Mouse (Mus musculus): ENCODE results near the gene Rnase13. TPM values are rescaled to one million over a fixed set of nuclear protein-coding genes. Genes with fewer than 3 reads are reported as not detected.

Gene Rnase13
- polyA plus RNA-seq (2012; rRNA removed) (not detected in 2 replicates), polyA plus RNA-seq (2014; fragmentation: Nextera tagmentation; extraction: Ambion mirVana) (not detected in 2 replicates)

- 77% methylated on average over 7 of the region's 7 CpGs for WGBS (ENCODE audit: insufficient replicate concordance)
- Histone ChIP-seq H3K4me1 (replicated peaks; ENCODE audit: control insufficient read depth in 2 of 2, insufficient read depth in 2 of 2, low read length in 1 of 2) (0 out of 4 replicates have a peak, but pooled peaks cover 0 to 4% of the 10 kb centered on the region in 2 experiments), H3K27ac (no peak within 1 kb of the TSS), H3K36me3 (replicated peaks; ENCODE audit: control insufficient read depth, insufficient read depth, low read depth) (no peaks in the 10 kb centered on the region), H3K4me3 (ENCODE audit: insufficient read depth in 1 of 2, low read depth in 2 of 2, low read length in 2 of 2) (no peak within 1 kb of the TSS), H3K4me2 (ENCODE audit: low read depth) (no peak within 1 kb of the TSS), H3K9me3 (ENCODE audit: control insufficient read depth, low read length) (no peaks in the 10 kb centered on the region), H3K27me3 (ENCODE audit: control insufficient read depth, insufficient read depth, low read length) (no peaks in the 10 kb centered on the region), H3K9ac (replicated peaks) (no peak within 1 kb of the TSS)
- ATAC-seq (ENCODE audit: insufficient read depth) (no peak), DNase-seq (ENCODE audit: low read depth in 3 of 3, low spot score in 3 of 3) (no peak)
- TF ChIP-seq CTCF (IDR thresholded peaks at IDR 0.05; ENCODE audit: low read depth): no peak
- no peak for TF ChIP-seq EP300 (IDR thresholded peaks at IDR 0.05; ENCODE audit: low read depth)
These were observed at the start of gene Rnase13 for GRCm38 (mm10) chr14:51922571-51922865. Gene Rnase13 (minus strand): TSS chr14:51922773.

- ATAC-seq (ENCODE audit: insufficient read depth) (no peak), DNase-seq (ENCODE audit: low read depth in 3 of 3, low spot score in 3 of 3) (no peak)
- WGBS (ENCODE audit: insufficient replicate concordance): 61% methylated on average over 3 of the region's 3 CpGs
- H3K27me3 ChIP-seq (ENCODE audit: control insufficient read depth, insufficient read depth, low read length): no peaks in the 10 kb centered on the region
- no peaks in the 10 kb centered on the region for H3K36me3 ChIP-seq (replicated peaks; ENCODE audit: control insufficient read depth, insufficient read depth, low read depth)
- H3K4me1 ChIP-seq (replicated peaks; ENCODE audit: control insufficient read depth in 2 of 2, insufficient read depth in 2 of 2, low read length in 1 of 2): no peaks in the 10 kb centered on the region
- TF ChIP-seq CTCF (IDR thresholded peaks at IDR 0.05; ENCODE audit: low read depth) (no peak), EP300 (IDR thresholded peaks at IDR 0.05; ENCODE audit: low read depth) (no peak)
- H3K4me3 ChIP-seq (ENCODE audit: insufficient read depth in 1 of 2, low read depth in 2 of 2, low read length in 2 of 2): no peak overlapping the region
- no peak overlapping the region for H3K9ac ChIP-seq (replicated peaks)
- no peak overlapping the region for H3K27ac ChIP-seq
- H3K4me2 ChIP-seq (ENCODE audit: low read depth): no peak overlapping the region
- H3K9me3 ChIP-seq (ENCODE audit: control insufficient read depth, low read length): no peaks in the 10 kb centered on the region
These were observed 44.8 kb upstream of the Rnase13 start for GRCm38 (mm10) chr14:51967400-51967799.

- ATAC-seq (ENCODE audit: insufficient read depth): no peak
These were observed 37.7 kb upstream of the Rnase13 start for GRCm38 (mm10) chr14:51960316-51960715.

GRCm38 (mm10) chr14:51943336-51943735 lies 20.8 kb upstream of the Rnase13 start:
- no peak overlapping the region for H3K4me3 ChIP-seq (ENCODE audit: insufficient read depth in 1 of 2, low read depth in 2 of 2, low read length in 2 of 2)
- ATAC-seq (ENCODE audit: insufficient read depth) (no peak), DNase-seq (ENCODE audit: low read depth in 3 of 3, low spot score in 3 of 3) (no peak)
- 64% methylated on average over 6 of the region's 6 CpGs for WGBS (ENCODE audit: insufficient replicate concordance)
- peaks cover 0 to 6% of the 10 kb centered on the region in 2 experiments; a peak in 1 of 4 replicates for H3K4me1 ChIP-seq (replicated peaks; ENCODE audit: control insufficient read depth in 2 of 2, insufficient read depth in 2 of 2, low read length in 1 of 2)
- no peaks in the 10 kb centered on the region for H3K36me3 ChIP-seq (replicated peaks; ENCODE audit: control insufficient read depth, insufficient read depth, low read depth)
- H3K4me2 ChIP-seq (ENCODE audit: low read depth): no peak overlapping the region
- no peak overlapping the region for H3K9ac ChIP-seq (replicated peaks)
- no peaks in the 10 kb centered on the region for H3K27me3 ChIP-seq (ENCODE audit: control insufficient read depth, insufficient read depth, low read length)
- H3K27ac ChIP-seq: no peak overlapping the region
- no peaks in the 10 kb centered on the region for H3K9me3 ChIP-seq (ENCODE audit: control insufficient read depth, low read length)
- TF ChIP-seq CTCF (IDR thresholded peaks at IDR 0.05; ENCODE audit: low read depth): no peak
- TF ChIP-seq EP300 (IDR thresholded peaks at IDR 0.05; ENCODE audit: low read depth): no peak

More at GRCm38 (mm10) chr14:51960316-51960715, 37.7 kb upstream of the Rnase13 start:
- Histone ChIP-seq H3K4me2 (ENCODE audit: low read depth) (no peak overlapping the region), H3K27ac (no peak overlapping the region), H3K36me3 (replicated peaks; ENCODE audit: control insufficient read depth, insufficient read depth, low read depth) (no peaks in the 10 kb centered on the region), H3K4me3 (ENCODE audit: insufficient read depth in 1 of 2, low read depth in 2 of 2, low read length in 2 of 2) (no peak overlapping the region), H3K9ac (replicated peaks) (no peak overlapping the region), H3K27me3 (ENCODE audit: control insufficient read depth, insufficient read depth, low read length) (no peaks in the 10 kb centered on the region), H3K9me3 (ENCODE audit: control insufficient read depth, low read length) (no peaks in the 10 kb centered on the region), H3K4me1 (replicated peaks; ENCODE audit: control insufficient read depth in 2 of 2, insufficient read depth in 2 of 2, low read length in 1 of 2) (no peaks in the 10 kb centered on the region)
- TF ChIP-seq EP300 (IDR thresholded peaks at IDR 0.05; ENCODE audit: low read depth) (no peak), CTCF (IDR thresholded peaks at IDR 0.05; ENCODE audit: low read depth) (no peak)
- 55% methylated on average over 2 of the region's 2 CpGs for WGBS (ENCODE audit: insufficient replicate concordance)
- no peak for DNase-seq (ENCODE audit: low read depth in 3 of 3, low spot score in 3 of 3)

GRCm38 (mm10) chr14:51942236-51942635 lies 19.7 kb upstream of the Rnase13 start:
- TF ChIP-seq EP300 (IDR thresholded peaks at IDR 0.05; ENCODE audit: low read depth) (no peak), CTCF (IDR thresholded peaks at IDR 0.05; ENCODE audit: low read depth) (no peak)
- Histone ChIP-seq H3K9ac (replicated peaks) (no peak overlapping the region), H3K4me3 (ENCODE audit: insufficient read depth in 1 of 2, low read depth in 2 of 2, low read length in 2 of 2) (no peak overlapping the region), H3K27ac (no peak overlapping the region), H3K9me3 (ENCODE audit: control insufficient read depth, low read length) (no peaks in the 10 kb centered on the region), H3K27me3 (ENCODE audit: control insufficient read depth, insufficient read depth, low read length) (no peaks in the 10 kb centered on the region), H3K4me1 (replicated peaks; ENCODE audit: control insufficient read depth in 2 of 2, insufficient read depth in 2 of 2, low read length in 1 of 2) (peaks cover 0 to 6% of the 10 kb centered on the region in 2 experiments; a peak in 1 of 4 replicates), H3K4me2 (ENCODE audit: low read depth) (no peak overlapping the region), H3K36me3 (replicated peaks; ENCODE audit: control insufficient read depth, insufficient read depth, low read depth) (no peaks in the 10 kb centered on the region)
- ATAC-seq (ENCODE audit: insufficient read depth) (no peak), DNase-seq (ENCODE audit: low read depth in 3 of 3, low spot score in 3 of 3) (no peak)
- 26% methylated on average over 7 of the region's 7 CpGs for WGBS (ENCODE audit: insufficient replicate concordance)

Measured in liver, embryonic 14.5 days (tissue).